Mouse (Mus musculus) retina, postnatal 7 days (tissue): ENCODE measurements around the gene Lrrk1.

Experiments
- DNase-seq: peaks from one replicate; pipeline ENCODE4 v3.0.0-alpha.2; 2012; ENCODE audit warnings: low read depth, low spot score

The Lrrk1 gene

DNA sequence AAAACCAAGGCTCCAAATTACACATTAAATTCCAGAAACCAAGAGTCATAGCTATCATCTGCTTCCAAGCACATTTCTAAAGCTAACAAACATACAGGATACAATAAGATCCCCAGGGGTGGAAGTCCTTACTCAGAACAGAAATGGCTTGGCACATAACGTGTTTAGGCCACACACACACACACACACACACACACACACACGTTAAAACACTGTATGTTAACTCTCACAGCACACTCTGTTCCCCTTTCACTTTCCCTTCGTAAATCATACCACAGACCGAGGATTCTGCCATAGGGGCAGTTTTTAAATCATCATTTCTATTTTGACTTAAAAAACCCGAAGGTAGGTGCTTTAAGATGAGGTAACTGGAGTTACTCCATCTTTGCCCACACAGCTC lies 3.9 kb downstream of the Lrrk1 start:
- DNase-seq, result no peak

GRCm38 (mm10) chr7:66376560-66376959 lies 11.6 kb downstream of the Lrrk1 start:
- DNase-seq, result no peak

DNA sequence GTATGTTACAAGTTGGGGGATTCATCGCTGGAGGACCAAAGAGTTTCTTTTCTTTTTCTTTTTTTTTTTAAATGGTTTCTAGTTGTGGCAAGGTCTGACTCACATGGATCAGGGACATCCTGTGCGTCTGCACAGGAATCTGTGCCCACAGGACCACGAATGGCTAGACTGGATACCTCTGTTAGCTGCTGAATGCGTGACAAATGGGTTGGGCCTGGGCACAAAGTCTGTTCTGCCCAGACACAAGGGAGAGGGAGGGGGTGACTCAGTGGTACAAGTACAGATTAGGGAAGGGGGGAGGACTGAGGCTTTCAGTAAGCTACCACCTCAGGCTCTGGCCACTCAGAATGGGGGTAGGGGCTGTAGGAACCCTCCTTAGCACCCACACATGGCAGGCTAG lies 12.4 kb downstream of the Lrrk1 start:
- no peak for DNase-seq

DNA sequence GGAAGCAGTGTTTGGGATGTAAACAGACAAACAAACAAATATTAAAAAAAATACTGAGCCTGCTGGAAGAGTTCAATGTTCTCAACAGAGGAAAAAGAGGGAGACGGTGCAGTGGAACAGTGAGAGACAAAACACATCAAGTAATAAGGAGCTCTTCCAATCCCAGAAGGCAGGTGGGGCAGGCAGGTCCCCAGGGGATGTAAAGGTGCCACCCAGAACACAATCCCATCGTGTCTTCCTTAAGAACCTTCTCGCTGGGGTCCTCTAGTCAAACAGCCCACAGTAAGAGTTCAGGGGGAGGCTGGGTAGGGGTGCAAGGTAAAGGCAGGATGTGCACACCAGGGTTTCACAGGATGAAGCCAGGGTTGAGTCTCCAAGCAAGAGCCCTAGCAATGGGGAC lies 14.8 kb downstream of the Lrrk1 start:
- DNase-seq, result no peak

- no peak for DNase-seq
Observed at GRCm38 (mm10) chr7:66370970-66371369, 17.2 kb downstream of the Lrrk1 start.

DNA sequence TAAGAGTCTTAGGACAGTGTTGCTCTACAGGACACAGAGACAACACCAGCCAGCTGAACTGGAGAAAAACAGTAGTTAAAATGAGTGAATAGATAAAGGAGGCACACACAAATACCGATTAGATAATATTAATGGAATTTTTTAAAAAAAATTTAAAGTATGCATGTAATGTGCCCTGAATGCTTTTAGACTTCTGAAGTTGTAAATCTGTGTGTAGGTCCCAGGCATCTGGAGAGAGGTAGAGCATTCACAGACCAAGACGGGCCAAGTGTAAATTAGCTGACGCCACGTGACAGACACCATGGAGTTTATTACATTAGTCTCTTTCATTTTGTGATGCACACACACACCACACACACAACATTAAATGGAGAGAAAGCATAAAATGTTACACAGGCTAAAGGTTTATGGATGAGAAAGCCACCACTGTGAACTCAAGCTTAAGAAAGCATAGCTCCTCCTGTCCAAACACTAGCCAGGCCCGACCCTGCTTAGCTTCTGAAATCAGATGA lies 18.2 kb downstream of the Lrrk1 start:
- no peak for DNase-seq

- DNase-seq, result no peak
Observed at GRCm38 (mm10) chr7:66369071-66369933, 18.8 kb downstream of the Lrrk1 start.

DNA sequence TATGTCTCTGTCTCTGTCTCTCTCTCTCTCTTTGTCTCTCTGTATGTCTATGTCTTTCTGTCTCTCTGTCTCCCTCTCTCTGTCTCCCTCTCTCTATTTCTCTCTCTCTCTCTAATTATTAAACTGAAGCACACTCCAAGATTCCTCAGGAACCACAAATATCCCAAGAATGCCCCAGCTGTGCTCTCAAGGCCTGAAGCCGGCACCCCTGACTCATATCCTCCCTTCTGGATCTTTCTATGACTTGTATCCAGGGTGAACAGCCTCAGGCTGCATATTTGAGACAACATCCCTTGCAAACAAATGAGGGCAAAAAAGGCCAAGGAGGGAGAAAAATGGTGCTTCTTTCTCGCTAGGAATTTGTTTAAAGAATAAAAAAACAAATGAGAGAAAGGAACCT lies 22.2 kb downstream of the Lrrk1 start, which contains the start of gene Gm10974:
TSS of gene Gm10974 (plus strand) at position 2 of the 400 bp plus-strand sequence.
- DNase-seq, result no peak

GRCm38 (mm10) chr7:66365411-66365810 lies 22.7 kb downstream of the Lrrk1 start:
- DNase-seq, result no peak

- DNase-seq, result no peak
Observed at GRCm38 (mm10) chr7:66364491-66364890, 23.7 kb downstream of the Lrrk1 start.

GRCm38 (mm10) chr7:66359044-66359443 lies 29.1 kb downstream of the Lrrk1 start:
- no peak for DNase-seq

DNA sequence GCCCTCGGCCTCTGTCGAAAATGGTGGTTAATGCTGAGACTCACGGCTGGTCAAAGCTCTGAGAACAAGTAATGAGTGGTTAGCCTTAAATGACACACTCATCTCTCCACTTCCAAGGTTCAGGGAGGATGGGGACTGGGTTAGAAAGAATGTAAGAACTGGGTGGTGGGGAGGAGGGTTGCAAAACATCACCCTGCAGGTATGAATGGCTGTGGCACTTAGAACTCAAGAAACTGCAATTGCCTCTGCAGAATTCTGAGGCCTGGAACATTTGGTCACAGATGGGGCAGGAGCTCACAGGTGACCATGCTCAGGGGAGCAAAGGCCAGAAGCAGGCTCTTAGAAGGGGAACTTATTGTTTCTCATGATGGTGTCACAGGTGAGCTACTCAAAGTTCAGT lies 29.7 kb downstream of the Lrrk1 start:
- DNase-seq, result no peak

DNA sequence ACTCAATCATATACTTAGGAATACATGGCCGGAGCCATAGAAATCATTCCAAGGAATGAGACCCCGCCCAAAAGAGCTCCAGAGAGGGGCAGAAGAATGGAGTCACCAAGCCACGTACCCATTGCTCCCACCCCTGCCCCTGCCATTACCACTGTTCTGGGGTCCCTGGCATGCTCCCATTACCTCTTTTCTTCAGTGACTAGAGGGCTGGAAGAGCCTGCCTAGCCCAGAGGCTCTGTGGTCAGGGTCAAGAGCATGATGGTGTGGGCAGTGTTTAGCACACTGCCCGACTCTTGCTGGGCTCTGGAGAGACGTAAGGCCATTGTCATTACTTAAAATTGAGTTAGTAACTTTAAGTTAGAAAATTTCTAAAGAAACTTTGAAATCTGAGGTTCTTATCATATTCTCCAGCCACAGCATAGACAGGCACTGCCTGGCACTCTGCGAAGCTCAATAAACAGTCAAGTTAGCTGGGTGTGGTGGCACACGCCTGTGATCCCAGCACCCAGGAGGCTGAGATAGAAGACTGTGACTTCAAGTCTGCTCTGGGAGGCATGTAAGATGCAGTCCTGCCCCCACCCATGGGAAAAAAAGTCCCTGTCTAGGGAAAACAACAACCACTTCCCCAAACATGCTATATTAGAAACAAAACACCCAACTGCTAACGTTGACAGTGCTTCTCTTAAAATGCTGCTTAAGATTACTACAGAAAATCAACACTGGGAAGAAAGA lies 32.2 kb downstream of the Lrrk1 start:
- DNase-seq, result no peak

- DNase-seq, result no peak
Observed at GRCm38 (mm10) chr7:66354911-66355310, 33.2 kb downstream of the Lrrk1 start.

DNA sequence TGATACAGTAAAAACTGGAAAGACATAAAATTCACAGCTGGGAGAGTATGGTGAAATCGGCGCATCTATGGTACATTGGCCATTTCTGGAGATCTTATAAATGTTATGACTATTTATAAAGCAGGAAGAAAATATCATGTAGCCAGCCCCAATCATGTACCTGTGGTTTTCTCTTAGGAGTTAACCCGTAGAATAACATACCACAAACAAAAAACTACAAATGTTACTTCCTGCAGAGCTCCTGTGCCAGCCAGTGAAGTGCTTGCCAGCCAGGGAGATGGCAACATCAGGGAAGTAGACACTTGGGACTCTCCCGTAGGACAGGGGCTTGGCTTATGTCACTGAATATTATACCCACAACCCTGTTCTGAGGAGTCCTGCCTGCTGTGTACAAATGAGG lies 37.1 kb downstream of the Lrrk1 start:
- DNase-seq, result no peak

GRCm38 (mm10) chr7:66349670-66350069 lies 38.5 kb downstream of the Lrrk1 start:
- DNase-seq, result no peak

DNA sequence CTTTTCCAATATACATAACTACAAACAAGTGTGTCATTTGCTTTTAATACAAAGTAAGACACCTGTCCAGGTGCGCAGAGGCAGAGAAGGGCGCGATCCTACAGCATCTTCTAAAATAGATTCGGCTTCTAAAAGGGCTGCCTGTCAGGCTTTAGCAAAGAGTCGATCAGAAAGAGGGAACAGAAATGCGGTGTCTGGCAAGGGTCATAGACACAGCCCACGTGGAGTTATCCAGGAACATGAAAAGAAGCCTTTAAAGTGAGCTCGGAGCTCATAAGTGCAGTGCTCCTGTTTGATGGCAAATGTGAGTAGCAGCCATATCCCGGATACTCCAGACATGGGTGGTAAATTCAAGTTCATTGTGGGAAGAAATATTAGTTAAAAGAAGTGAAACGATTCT lies 39.6 kb downstream of the Lrrk1 start:
- no peak for DNase-seq

GRCm38 (mm10) chr7:66346959-66347663 lies 41.0 kb downstream of the Lrrk1 start:
- DNase-seq, result no peak

DNA sequence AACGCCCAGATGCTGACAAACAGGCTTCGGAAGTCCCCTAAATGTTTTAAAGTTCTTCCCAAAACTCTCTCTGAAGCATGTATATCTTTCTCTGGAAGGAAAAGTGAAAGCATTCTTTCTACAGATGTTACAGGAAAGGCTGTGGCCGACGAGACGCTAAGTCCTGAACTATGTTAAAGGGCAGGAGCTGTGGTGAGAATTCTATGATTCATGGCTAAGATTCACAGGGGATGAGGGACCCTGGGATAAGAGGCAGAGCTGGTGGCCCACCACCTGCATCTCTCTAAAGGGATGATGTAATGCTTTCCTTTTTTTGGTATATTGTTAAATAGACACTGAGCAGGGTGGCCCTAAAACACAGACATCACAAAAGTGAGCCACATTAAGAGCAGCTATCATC lies 44.8 kb downstream of the Lrrk1 start:
- no peak for DNase-seq

GRCm38 (mm10) chr7:66342831-66343230 lies 45.3 kb downstream of the Lrrk1 start:
- no peak for DNase-seq

GRCm38 (mm10) chr7:66342323-66342722 lies 45.8 kb downstream of the Lrrk1 start:
- no peak for DNase-seq

DNA sequence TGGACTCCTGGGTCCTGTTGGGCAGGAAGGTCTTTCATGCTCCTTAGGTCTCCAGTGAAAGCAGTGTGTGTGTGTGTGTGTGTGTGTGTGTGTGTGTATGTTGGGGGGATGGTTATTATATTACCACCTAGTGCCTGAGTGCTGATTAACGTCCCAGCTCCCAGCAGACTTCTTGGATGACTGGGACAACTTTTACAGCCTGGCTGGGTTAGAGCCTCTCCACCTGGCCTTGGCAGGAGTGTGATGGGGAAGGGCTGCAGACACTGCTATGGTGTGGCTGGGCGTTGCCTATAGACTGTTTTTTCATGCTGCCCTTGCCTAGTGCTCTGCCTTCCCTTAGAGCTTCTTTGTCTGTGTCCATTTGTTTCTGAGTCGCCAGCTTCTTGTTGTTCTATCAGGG lies 48.1 kb downstream of the Lrrk1 start:
- no peak for DNase-seq
